Mouse (Mus musculus) hindbrain, embryonic 11.5 days (tissue): ENCODE measurements around the gene Vps54. TPM values are rescaled to one million over a fixed set of nuclear protein-coding genes. Genes with fewer than 3 reads are reported as not detected.
"Not testable (repeated sequence)": the region's sequence is repeated elsewhere in the genome, so short reads cannot be mapped to it uniquely, and the experiment has no call there.

Source experiments
- ATAC-seq: fragments of 200-750 bp; cut with Nextera tagmentation; 2 replicates; pipeline ENCODE4 v1.8.0; 2017; ENCODE audit warnings: mild to moderate bottlenecking, moderate TSS enrichment, moderate library complexity; ENCODE audit not compliant: low FRiP score
- DNase-seq: peaks from one replicate; pipeline ENCODE4 v3.0.0-alpha.2; 2015; ENCODE audit warnings: low spot score
- H3K27ac ChIP-seq: fragments of 300-500 bp; sonication (generic); 2 replicates; pipeline ENCODE4 v1.5.1; 2014; ENCODE audit warnings: mild to moderate bottlenecking, low read depth, low read length
- H3K27me3 ChIP-seq: fragments of 300-500 bp; sonication (generic); 2 replicates; pipeline ENCODE4 v1.6.1; 2014; ENCODE audit warnings: mild to moderate bottlenecking, low read length, moderate library complexity, mixed read lengths; ENCODE audit not compliant: control insufficient read depth, insufficient read depth
- H3K36me3 ChIP-seq: fragments of 300-500 bp; sonication (generic); 2 replicates; pipeline ENCODE4 v1.6.1; 2014; ENCODE audit warnings: mild to moderate bottlenecking, low read length, moderate library complexity, mixed read lengths; ENCODE audit not compliant: control insufficient read depth, insufficient read depth
- H3K4me1 ChIP-seq: fragments of 300-500 bp; sonication (generic); replicated peaks from 2 replicates; pipeline ENCODE4 v1.6.1; 2014; ENCODE audit warnings: low read length, mixed read lengths; ENCODE audit not compliant: control insufficient read depth, insufficient read depth
- H3K4me2 ChIP-seq: fragments of 300-500 bp; sonication (generic); replicated peaks from 2 replicates; pipeline ENCODE4 v1.6.1; 2014; ENCODE audit warnings: mild to moderate bottlenecking, low read depth, low read length
- H3K4me3 ChIP-seq: fragments of 300-500 bp; sonication (generic); 2 replicates; pipeline ENCODE4 v1.5.1; 2014; ENCODE audit warnings: low read depth, low read length
- H3K9ac ChIP-seq: fragments of 300-500 bp; sonication (generic); 2 replicates; pipeline ENCODE4 v1.6.1; 2014; ENCODE audit warnings: low read depth, low read length
- H3K9me3 ChIP-seq: fragments of 300-500 bp; sonication (generic); 2 replicates; pipeline ENCODE4 v1.6.1; 2016; ENCODE audit warnings: low read length; ENCODE audit not compliant: control insufficient read depth
- WGBS: fragments of 180-500 bp; shearing (Covaris S2); extraction: QIAGEN DNeasy Blood & Tissue Kit; methylation state at CpG from one replicate; pipeline ENCODE4 v1.1.7; 2014; 5-methylcytosine and 5-hydroxymethylcytosine counted together
- polyA plus RNA-seq: library from polyadenylated mRNA; unstranded; fragments of >200 nt; fragmentation: Nextera tagmentation; extraction: Ambion mirVana; gene quantifications from 2 replicates; pipeline ENCODE4 v1.2.1, GENCODE M21; 2014

The Vps54 gene
- polyA plus RNA-seq, 1 experiment from 2014 or later: 15.1 TPM

DNA sequence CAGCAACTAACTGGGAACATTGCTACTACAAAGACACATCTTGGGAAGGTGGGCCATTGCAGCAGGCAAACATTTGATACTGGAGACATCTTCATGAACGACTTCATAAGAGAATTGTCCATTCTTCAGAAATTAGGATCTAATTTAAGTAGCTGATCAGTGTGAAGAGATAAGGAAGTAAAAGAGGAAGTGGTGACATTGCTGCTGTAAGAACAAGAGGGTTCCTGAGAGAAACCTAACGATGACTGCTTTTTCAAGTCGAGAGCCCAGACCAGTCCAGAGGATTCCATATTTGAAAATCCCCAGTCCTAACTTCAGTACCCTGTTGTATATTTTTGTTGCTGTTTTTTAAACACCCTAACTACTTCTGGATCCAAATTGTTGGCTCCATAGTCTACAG is 26.3 kb downstream of the Vps54 start:
- H3K36me3 ChIP-seq: no peaks in the 10 kb centered on the region; the same call in 1 of the 2 replicates
- 93% methylated on average over 3 of the region's 3 CpGs for WGBS

GRCm38 (mm10) chr11:21276151-21276550 is 37.1 kb downstream of the Vps54 start:
- Histone ChIP-seq H3K27ac (no peak overlapping the region), H3K4me3 (no peak overlapping the region), H3K27me3 (no peaks in the 10 kb centered on the region), H3K9me3 (no peaks in the 10 kb centered on the region), H3K4me2 (no peak overlapping the region), H3K36me3 (no peaks in the 10 kb centered on the region), H3K4me1 (no peaks in the 10 kb centered on the region), H3K9ac (no peak overlapping the region)
- ATAC-seq (no peak), DNase-seq (no peak)
- 92% methylated on average over 2 of the region's 2 CpGs for WGBS

More for the DNA sequence above, 26.3 kb downstream of the Vps54 start:
- Histone ChIP-seq H3K9me3 (no peaks in the 10 kb centered on the region), H3K27ac (no peak overlapping the region), H3K4me1 (no peaks in the 10 kb centered on the region), H3K4me2 (no peak overlapping the region), H3K27me3 (no peaks in the 10 kb centered on the region), H3K9ac (no peak overlapping the region), H3K4me3 (no peak overlapping the region)
- DNase-seq (no peak), ATAC-seq (no peak)

DNA sequence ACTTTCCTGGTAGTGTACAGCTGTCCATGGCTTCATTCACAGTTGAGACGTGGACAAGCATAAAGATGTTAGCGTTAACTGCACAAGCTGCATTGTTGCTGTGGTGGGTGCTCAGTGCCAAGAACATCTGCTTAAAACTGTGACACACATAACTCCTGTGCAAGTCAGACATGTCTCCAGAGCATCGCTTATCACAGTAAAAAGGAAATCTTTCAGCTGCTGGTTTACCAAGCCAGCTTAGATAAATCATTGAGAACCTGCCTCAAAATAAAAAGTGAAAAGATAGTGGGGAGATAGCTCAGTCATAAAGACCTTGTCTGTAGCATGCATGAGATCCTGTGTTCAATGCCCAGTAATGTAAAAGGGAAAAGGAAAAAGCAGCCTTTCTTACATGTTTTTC is 47.3 kb downstream of the Vps54 start:
- H3K36me3 ChIP-seq: no peaks in the 10 kb centered on the region

GRCm38 (mm10) chr11:21288153-21288552 is 49.1 kb downstream of the Vps54 start:
- H3K4me2 ChIP-seq, H3K36me3 ChIP-seq, ATAC-seq, H3K9me3 ChIP-seq, DNase-seq, H3K4me3 ChIP-seq, H3K9ac ChIP-seq, H3K27ac ChIP-seq, H3K4me1 ChIP-seq, H3K27me3 ChIP-seq: not testable (repeated sequence)
- 100% methylated on average over 2 of the region's 2 CpGs for WGBS

More for the DNA sequence above, 47.3 kb downstream of the Vps54 start:
- H3K4me3 ChIP-seq: no peak overlapping the region
- H3K27ac ChIP-seq: no peak overlapping the region
- H3K27me3 ChIP-seq: no peaks in the 10 kb centered on the region
- no peak for DNase-seq
- H3K9ac ChIP-seq: no peak overlapping the region
- H3K4me1 ChIP-seq: no peaks in the 10 kb centered on the region
- H3K4me2 ChIP-seq: no peak overlapping the region
- H3K9me3 ChIP-seq: no peaks in the 10 kb centered on the region
- 92% methylated on average over 3 of the region's 3 CpGs for WGBS
- ATAC-seq: no peak

GRCm38 (mm10) chr11:21295486-21295885 is 56.4 kb downstream of the Vps54 start:
- Histone ChIP-seq H3K4me3 (no peak overlapping the region), H3K27me3 (no peaks in the 10 kb centered on the region), H3K36me3 (no peaks in the 10 kb centered on the region), H3K9ac (no peak overlapping the region), H3K4me1 (no peaks in the 10 kb centered on the region), H3K4me2 (no peak overlapping the region), H3K27ac (no peak overlapping the region), H3K9me3 (no peaks in the 10 kb centered on the region)
- DNase-seq (no peak), ATAC-seq (no peak)
- WGBS: 93% methylated on average over 5 of the region's 5 CpGs

DNA sequence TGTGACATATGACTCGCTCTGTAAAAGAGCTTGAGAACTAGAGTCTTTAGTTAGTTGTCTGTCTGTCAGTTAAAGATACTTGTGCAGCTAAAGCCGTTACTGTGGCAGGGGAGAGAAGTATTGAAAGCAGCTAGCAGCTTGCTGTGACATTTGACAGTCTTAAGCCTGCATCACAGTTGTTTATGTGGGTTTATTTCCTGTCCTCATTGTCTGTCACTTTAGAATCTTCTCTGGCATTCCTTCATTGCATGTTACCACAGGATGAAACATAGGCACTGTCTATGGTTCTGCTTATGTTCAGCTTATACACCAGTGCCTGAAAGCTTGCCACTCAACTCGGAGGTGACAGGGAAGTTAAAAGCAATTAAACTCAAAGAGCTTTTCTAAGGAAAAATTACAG is 64.5 kb downstream of the Vps54 start:
- 85% methylated on average over 3 of the region's 3 CpGs for WGBS
- H3K9me3 ChIP-seq: no peaks in the 10 kb centered on the region
- no peaks in the 10 kb centered on the region for H3K27me3 ChIP-seq
- H3K9ac ChIP-seq: no peak overlapping the region
- no peak overlapping the region for H3K4me3 ChIP-seq
- H3K4me2 ChIP-seq: no peak overlapping the region
- H3K36me3 ChIP-seq: no peaks in the 10 kb centered on the region
- DNase-seq (no peak), ATAC-seq (no peak)
- H3K27ac ChIP-seq: no peak overlapping the region
- H3K4me1 ChIP-seq: no peaks in the 10 kb centered on the region

DNA sequence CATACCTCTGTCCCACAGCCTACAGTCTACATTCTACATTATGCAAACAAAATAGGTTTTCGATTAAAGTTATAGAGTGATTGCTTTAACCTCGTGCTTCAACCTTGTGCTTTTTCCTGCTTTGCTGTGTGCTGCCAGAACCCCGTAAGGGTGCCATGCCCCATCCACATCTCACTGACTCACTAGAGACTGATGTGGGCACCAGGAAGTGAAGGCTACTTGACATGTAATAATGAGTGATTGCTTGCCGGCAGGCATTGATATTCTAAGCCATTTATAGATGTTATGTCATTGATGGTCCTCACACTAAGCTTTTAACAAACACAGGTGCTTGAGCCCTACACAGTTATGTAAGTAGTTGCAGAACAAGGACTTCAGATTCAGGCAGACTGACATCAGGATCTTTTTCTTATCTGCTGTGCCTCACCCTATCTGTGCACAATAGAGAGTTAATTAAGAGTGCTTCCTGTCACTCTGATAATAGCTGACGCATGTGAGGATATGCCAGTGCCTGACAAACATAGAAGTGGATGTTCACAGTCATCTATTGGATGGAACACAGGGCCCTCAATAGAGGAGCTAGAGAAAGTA is 68.1 kb downstream of the Vps54 start:
- no peak overlapping the region for H3K9ac ChIP-seq
- no peak for DNase-seq

DNA sequence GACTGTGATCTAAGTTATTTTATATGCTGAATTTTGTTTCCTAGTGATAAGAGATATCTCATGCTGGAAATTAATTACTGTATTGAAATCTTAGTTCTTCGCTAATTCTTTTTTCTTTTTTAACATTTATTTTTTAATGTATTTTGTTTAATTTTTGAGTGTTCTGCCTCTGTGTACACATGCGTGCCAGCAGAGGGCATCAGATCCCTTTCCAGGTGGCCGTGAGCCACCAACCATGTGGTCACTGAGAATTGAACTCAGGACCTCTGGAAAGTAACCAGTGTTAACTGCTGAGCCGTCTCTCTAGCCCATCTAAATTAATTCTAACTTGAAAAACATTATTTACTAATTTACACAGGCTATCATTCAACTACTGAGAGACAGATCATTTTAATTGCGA is 69.0 kb downstream of the Vps54 start:
- no peaks in the 10 kb centered on the region for H3K27me3 ChIP-seq
- no peak overlapping the region for H3K4me3 ChIP-seq
- no peak overlapping the region for H3K9ac ChIP-seq
- no peak for ATAC-seq
- H3K4me2 ChIP-seq: no peak overlapping the region
- H3K27ac ChIP-seq: no peak overlapping the region
- H3K9me3 ChIP-seq: no peaks in the 10 kb centered on the region
- peak; percentile 6 for DNase-seq
- H3K36me3 ChIP-seq: no peaks in the 10 kb centered on the region
- no peaks in the 10 kb centered on the region for H3K4me1 ChIP-seq
- 88% methylated on average over 5 of the region's 5 CpGs for WGBS

More for the DNA sequence above, 68.1 kb downstream of the Vps54 start:
- no peak overlapping the region for H3K4me3 ChIP-seq
- no peak overlapping the region for H3K4me2 ChIP-seq
- ATAC-seq: no peak
- 93% methylated on average over 5 of the region's 5 CpGs for WGBS
- H3K9me3 ChIP-seq: no peaks in the 10 kb centered on the region
- H3K4me1 ChIP-seq: no peaks in the 10 kb centered on the region
- no peak overlapping the region for H3K27ac ChIP-seq
- no peaks in the 10 kb centered on the region for H3K27me3 ChIP-seq
- no peaks in the 10 kb centered on the region for H3K36me3 ChIP-seq

GRCm38 (mm10) chr11:21309516-21309915 is 70.4 kb downstream of the Vps54 start:
- Histone ChIP-seq H3K9ac (no peak overlapping the region), H3K36me3 (no peaks in the 10 kb centered on the region), H3K4me1 (no peaks in the 10 kb centered on the region), H3K9me3 (no peaks in the 10 kb centered on the region), H3K27ac (no peak overlapping the region), H3K4me2 (no peak overlapping the region), H3K27me3 (no peaks in the 10 kb centered on the region), H3K4me3 (no peak overlapping the region)
- WGBS: 67% methylated on average over 6 of the region's 6 CpGs
- ATAC-seq (no peak), DNase-seq (no peak)
